Mouse (Mus musculus) heart, postnatal 0 days (tissue): ENCODE data around the gene Il4.

ENCODE experiments used
- CTCF ChIP-seq: IDR thresholded peaks from 2 replicates; pipeline ENCODE4 v1.5.1; 2016; ENCODE audit warnings: antibody characterized with exemption, control low read depth, low read depth
- EP300 ChIP-seq: IDR thresholded peaks from 2 replicates; pipeline ENCODE4 v1.6.1; 2016; ENCODE audit warnings: antibody characterized with exemption, low read depth

DNA sequence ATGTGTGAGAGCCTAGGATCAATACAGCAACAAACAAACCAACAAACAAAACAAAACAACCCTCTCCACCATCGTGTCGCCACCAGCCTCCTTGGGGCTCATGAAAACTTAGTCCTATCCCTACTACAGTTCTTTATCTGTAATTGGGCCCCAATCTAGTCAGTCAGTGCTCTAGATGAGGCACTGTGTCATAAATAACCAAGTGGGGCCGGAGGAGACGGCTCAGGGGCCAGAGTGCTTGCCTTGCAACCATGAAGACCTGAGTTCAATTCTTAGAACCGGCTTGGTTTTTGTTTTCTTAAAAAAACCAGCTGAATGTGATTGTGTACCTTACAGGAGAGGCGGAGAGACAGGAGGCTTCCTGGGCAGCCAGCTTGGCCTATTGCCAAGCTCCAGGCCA is 3.3 kb downstream of the Il4 start:
- TF ChIP-seq EP300 (no peak), CTCF (no peak)
